Comparison of ENCODE assay signal across 28 mouse cellular contexts in genomic region chr1:58397731-58398130, GRCm38 (mm10).
"Had no signal": no experiment of that assay in that cellular context is flagged by ENCODE, and none has a peak within 500 bp of the region (broad histone marks: within the 10 kb centered on the region; RNA-seq: fewer than 3 reads in every experiment).

No protein-coding gene starts in this region.

- H3K9me3 ChIP-seq: embryonic facial prominence, embryonic 10.5 days; embryonic facial prominence, embryonic 12.5 days; embryonic facial prominence, embryonic 13.5 days; embryonic facial prominence, embryonic 15.5 days; forebrain, embryonic 10.5 days; forebrain, embryonic 12.5 days; forebrain, embryonic 13.5 days; forebrain, embryonic 15.5 days had no signal

- H3K4me2 ChIP-seq: embryonic facial prominence, embryonic 12.5 days; embryonic facial prominence, embryonic 13.5 days; embryonic facial prominence, embryonic 15.5 days; forebrain, embryonic 12.5 days; forebrain, embryonic 13.5 days; forebrain, embryonic 15.5 days had no signal

- ATAC-seq: forebrain, embryonic 13.5 days; forebrain, embryonic 14.5 days; forebrain, embryonic 15.5 days; forebrain, embryonic 16.5 days; forebrain, postnatal 0 days had no signal

- H3K4me3 ChIP-seq: embryonic facial prominence, embryonic 10.5 days; embryonic facial prominence, embryonic 12.5 days; embryonic facial prominence, embryonic 13.5 days; embryonic facial prominence, embryonic 15.5 days; erythroblast, embryonic 14.5 days; forebrain, embryonic 10.5 days; forebrain, embryonic 12.5 days; forebrain, embryonic 13.5 days; forebrain, embryonic 15.5 days; gastrocnemius, adult 2 months; heart, adult 2 months had no signal

- H3K9ac ChIP-seq: embryonic facial prominence, embryonic 12.5 days; embryonic facial prominence, embryonic 13.5 days; embryonic facial prominence, embryonic 15.5 days; forebrain, embryonic 12.5 days; forebrain, embryonic 13.5 days; forebrain, embryonic 15.5 days; forebrain, postnatal 0 days had no signal

- H3K27me3 ChIP-seq: embryonic facial prominence, embryonic 12.5 days; embryonic facial prominence, embryonic 13.5 days; embryonic facial prominence, embryonic 15.5 days; forebrain, embryonic 12.5 days; forebrain, embryonic 13.5 days; forebrain, embryonic 15.5 days had no signal

- H3K4me1 ChIP-seq: embryonic facial prominence, embryonic 12.5 days had no signal

- DNase-seq: cerebellum, adult 2 months; cerebellum, adult 8-10 months; cerebellum, adult 9-10 months; cerebellum, adult 9-11 months; cerebellum, postnatal 10 days; cerebellum, postnatal 14 days; cerebellum, postnatal 25 days; cerebellum, postnatal 36 days; embryo, embryonic 11 days; forebrain, postnatal 0 days; gastrocnemius, adult 2 months; gastrocnemius, postnatal 10 days; gastrocnemius, postnatal 14 days; gastrocnemius, postnatal 25 days; gastrocnemius, postnatal 36 days; heart, adult 18-20 months; heart, adult 2 months had no signal

- H3K27ac ChIP-seq: embryonic facial prominence, embryonic 10.5 days; embryonic facial prominence, embryonic 12.5 days; embryonic facial prominence, embryonic 13.5 days; embryonic facial prominence, embryonic 15.5 days; forebrain, embryonic 10.5 days; forebrain, embryonic 12.5 days; forebrain, embryonic 13.5 days; forebrain, embryonic 15.5 days; gastrocnemius, adult 2 months; heart, adult 2 months had no signal
